Mouse (Mus musculus): ENCODE measurements around the gene Vangl2. TPM values are rescaled to one million over a fixed set of nuclear protein-coding genes. Genes with fewer than 3 reads are reported as not detected.

The Vangl2 gene
- polyA plus RNA-seq, 1 experiment from 2014 or later: 0.78 TPM

DNA sequence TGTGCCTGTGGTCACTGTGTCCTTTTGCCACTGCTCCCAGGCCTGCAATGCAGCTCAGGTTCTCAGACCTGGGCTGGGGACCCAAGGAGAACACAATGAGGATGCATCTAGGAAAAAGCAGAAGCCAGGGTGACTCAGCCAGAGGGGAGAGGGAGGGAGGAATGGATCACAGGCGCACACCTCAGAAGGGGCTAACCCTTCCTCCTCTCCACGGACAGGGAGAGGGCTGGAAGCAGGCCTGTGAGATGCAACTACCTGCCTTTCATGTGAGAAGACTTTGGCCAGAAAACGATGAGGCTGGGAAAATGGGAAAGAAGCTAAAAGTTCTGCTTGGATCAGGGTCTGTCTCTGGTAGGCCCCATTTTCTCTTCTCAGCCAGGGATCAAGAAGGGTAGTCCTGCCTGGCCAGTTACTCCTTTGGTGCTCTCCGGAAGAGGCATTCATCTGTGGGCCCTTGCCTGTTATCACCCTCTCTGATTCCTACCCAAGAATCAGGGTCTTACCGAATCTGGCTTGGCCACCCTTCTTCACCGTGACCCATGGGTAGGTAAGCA, 10.7 kb downstream of the Vangl2 start:
- ATAC-seq (no peak), DNase-seq (no peak)
- 73% methylated on average over 6 of the region's 6 CpGs for whole genome bisulfite sequencing (ENCODE audit: insufficient replicate concordance)
- no peaks in the 10 kb centered on the region for H3K9me3 ChIP-seq (ENCODE audit: low read length)
- no peak for TF ChIP-seq CTCF (IDR thresholded peaks at IDR 0.05; ENCODE audit: low read depth)
- no peak for TF ChIP-seq EP300 (IDR thresholded peaks at IDR 0.05; ENCODE audit: low read depth)
- no peak overlapping the region for H3K4me3 ChIP-seq (ENCODE audit: low read depth, low read length)
- H3K9ac ChIP-seq (replicated peaks): no peak overlapping the region
- no peak overlapping the region for H3K27ac ChIP-seq (ENCODE audit: low read depth)
- H3K4me1 ChIP-seq (ENCODE audit: insufficient read depth): no peaks in the 10 kb centered on the region
- H3K4me2 ChIP-seq (ENCODE audit: low read depth, low read length): no peak overlapping the region
- no peaks in the 10 kb centered on the region for H3K27me3 ChIP-seq (ENCODE audit: insufficient read depth, low read length)
- H3K36me3 ChIP-seq (replicated peaks; ENCODE audit: insufficient read depth, low read length): no peaks in the 10 kb centered on the region

DNA sequence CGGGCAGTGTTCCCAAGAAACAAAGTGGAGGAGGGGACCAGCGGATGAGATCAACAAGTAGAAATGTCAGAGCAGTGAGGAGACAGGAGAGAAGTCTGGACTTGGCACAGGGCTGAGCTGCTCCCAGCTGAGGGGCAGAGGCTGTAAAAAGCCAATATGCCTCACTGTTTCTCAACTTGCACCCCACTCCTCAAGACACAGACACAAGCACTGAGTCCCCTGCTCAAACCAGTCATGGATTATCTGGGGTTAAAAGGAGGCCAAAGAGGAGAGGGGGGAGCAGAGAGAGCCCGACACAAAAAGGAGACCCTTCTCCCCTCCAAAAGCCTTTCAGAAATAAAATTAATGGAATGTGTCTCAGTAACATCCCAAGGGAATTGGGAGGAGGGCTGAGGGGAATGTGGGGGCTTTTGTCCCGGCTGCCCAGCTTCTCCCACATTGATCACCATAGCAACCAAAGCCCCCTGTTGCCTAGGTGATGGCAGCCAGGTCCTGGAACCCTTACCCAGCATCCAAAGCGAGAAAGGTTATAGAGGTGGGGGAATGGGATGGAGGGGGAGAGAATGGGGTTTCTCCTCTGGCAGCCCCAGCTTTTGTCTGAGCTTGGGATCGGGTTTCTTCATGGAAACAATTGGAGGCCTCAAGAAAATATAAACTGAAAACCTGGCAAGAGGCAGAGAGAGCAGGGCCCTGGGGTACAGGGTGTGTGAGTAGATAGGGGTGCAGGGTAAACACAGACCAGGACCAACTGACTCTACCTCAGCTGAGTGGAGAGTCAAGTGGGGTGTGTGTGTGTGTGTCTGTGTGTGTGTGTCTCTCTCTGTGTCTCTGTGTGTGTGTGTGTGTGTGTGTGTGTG, 11.4 kb downstream of the Vangl2 start:
- H3K27ac ChIP-seq (ENCODE audit: low read depth): no peak overlapping the region
- no peaks in the 10 kb centered on the region for H3K9me3 ChIP-seq (ENCODE audit: low read length)
- WGBS (ENCODE audit: insufficient replicate concordance): 71% methylated on average over 6 of the region's 6 CpGs
- no peaks in the 10 kb centered on the region for H3K27me3 ChIP-seq (ENCODE audit: insufficient read depth, low read length)
- no peaks in the 10 kb centered on the region for H3K36me3 ChIP-seq (replicated peaks; ENCODE audit: insufficient read depth, low read length)
- no peak for DNase-seq
- H3K4me3 ChIP-seq (ENCODE audit: low read depth, low read length): no peak overlapping the region
- no peak for ATAC-seq
- no peak overlapping the region for H3K9ac ChIP-seq (replicated peaks)
- no peak overlapping the region for H3K4me2 ChIP-seq (ENCODE audit: low read depth, low read length)
- TF ChIP-seq EP300 (IDR thresholded peaks at IDR 0.05; ENCODE audit: low read depth) (no peak), CTCF (IDR thresholded peaks at IDR 0.05; ENCODE audit: low read depth) (no peak)
- no peaks in the 10 kb centered on the region; the same call in 1 of the 2 replicates for H3K4me1 ChIP-seq (ENCODE audit: insufficient read depth)

DNA sequence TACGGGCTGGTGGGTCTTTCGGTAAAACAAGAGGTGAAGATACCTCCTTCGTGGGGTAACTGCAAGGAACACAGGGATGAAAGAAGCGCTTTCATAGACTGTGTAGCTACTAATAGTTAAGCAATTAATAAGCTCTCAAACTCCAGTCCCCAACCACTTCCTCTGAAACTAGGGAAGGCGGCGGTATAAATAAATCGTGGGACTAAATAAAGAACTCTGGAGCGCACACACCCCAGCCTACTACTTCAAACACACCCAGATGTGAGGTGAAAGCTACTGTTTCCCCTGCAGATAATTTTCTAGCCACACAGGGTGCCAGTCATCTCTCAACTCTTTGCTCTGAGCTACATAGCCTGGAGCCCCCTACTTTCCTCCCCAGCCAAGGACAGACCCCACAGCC, 12.2 kb downstream of the Vangl2 start:
- ATAC-seq (no peak), DNase-seq (no peak)
- Histone ChIP-seq H3K4me3 (ENCODE audit: low read depth, low read length) (no peak overlapping the region), H3K36me3 (replicated peaks; ENCODE audit: insufficient read depth, low read length) (no peaks in the 10 kb centered on the region), H3K27me3 (ENCODE audit: insufficient read depth, low read length) (no peaks in the 10 kb centered on the region), H3K9me3 (ENCODE audit: low read length) (no peaks in the 10 kb centered on the region), H3K4me1 (ENCODE audit: insufficient read depth) (no peaks in the 10 kb centered on the region; the same call in 1 of the 2 replicates), H3K4me2 (ENCODE audit: low read depth, low read length) (no peak overlapping the region), H3K27ac (ENCODE audit: low read depth) (no peak overlapping the region), H3K9ac (replicated peaks) (no peak overlapping the region)
- 49% methylated on average over 8 of the region's 8 CpGs for WGBS (ENCODE audit: insufficient replicate concordance)
- TF ChIP-seq CTCF (IDR thresholded peaks at IDR 0.05; ENCODE audit: low read depth) (no peak), EP300 (IDR thresholded peaks at IDR 0.05; ENCODE audit: low read depth) (no peak)

DNA sequence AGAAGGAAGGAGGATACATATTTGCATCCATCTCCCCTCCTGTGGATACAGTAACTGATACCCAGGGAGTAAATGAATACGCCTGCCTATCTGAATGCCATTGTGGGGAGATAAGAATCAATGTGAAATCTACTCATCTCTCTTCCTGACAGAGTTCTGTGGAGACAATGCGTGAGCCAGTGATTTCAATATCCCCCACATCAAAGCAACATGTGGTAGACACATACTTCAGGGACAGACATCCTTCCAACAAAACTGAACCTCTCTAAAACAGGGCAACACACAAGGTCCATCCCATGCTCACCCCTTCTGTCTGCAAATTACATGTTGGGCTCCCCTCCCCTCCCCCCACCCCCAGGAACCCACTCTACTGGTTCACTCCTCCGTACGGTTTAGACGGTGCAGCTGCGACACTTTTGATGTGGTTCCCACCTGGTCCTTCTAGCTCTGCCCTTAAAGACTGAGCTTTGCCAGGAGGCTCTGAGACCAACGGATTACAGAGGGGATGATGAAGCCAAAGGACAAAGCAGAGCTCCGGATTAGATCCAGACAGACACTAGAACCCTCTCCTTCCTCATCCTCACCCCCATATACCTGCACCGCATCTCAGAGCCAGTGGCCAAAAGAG, 12.8 kb downstream of the Vangl2 start:
- WGBS (ENCODE audit: insufficient replicate concordance): 75% methylated on average over 9 of the region's 9 CpGs
- H3K9ac ChIP-seq (replicated peaks): no peak overlapping the region
- ATAC-seq (no peak), DNase-seq (no peak)
- H3K36me3 ChIP-seq (replicated peaks; ENCODE audit: insufficient read depth, low read length): no peaks in the 10 kb centered on the region
- TF ChIP-seq CTCF (IDR thresholded peaks at IDR 0.05; ENCODE audit: low read depth): no peak
- TF ChIP-seq EP300 (IDR thresholded peaks at IDR 0.05; ENCODE audit: low read depth): no peak
- no peak overlapping the region for H3K27ac ChIP-seq (ENCODE audit: low read depth)
- H3K4me1 ChIP-seq (ENCODE audit: insufficient read depth): no peaks in the 10 kb centered on the region; the same call in 1 of the 2 replicates
- no peak overlapping the region for H3K4me2 ChIP-seq (ENCODE audit: low read depth, low read length)
- H3K4me3 ChIP-seq (ENCODE audit: low read depth, low read length): no peak overlapping the region
- H3K27me3 ChIP-seq (ENCODE audit: insufficient read depth, low read length): no peaks in the 10 kb centered on the region
- H3K9me3 ChIP-seq (ENCODE audit: low read length): no peaks in the 10 kb centered on the region

DNA sequence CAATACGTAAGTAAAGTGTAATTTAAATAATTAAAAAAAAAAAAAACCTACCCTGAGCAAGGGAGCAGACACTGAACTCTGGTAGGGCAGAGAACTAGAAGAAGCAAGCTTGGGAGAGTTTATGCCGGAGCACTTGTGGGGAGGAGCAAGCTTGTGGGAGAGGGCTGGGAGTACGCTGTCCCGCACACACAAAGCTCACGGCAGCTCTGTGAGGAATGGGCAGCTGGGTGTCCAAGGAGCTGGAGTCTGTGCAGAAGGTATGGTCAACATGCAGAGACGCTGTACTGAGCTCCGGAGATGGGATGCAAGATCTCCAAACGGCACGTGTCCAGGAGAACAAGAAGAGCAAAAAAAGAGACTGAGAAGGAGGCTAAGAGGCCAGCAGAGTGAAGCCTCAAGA, 13.5 kb downstream of the Vangl2 start:
- Histone ChIP-seq H3K9ac (replicated peaks) (no peak overlapping the region), H3K4me3 (ENCODE audit: low read depth, low read length) (no peak overlapping the region), H3K36me3 (replicated peaks; ENCODE audit: insufficient read depth, low read length) (no peaks in the 10 kb centered on the region), H3K4me1 (ENCODE audit: insufficient read depth) (no peaks in the 10 kb centered on the region; the same call in 1 of the 2 replicates), H3K27me3 (ENCODE audit: insufficient read depth, low read length) (no peaks in the 10 kb centered on the region), H3K9me3 (ENCODE audit: low read length) (no peaks in the 10 kb centered on the region), H3K27ac (ENCODE audit: low read depth) (no peak overlapping the region), H3K4me2 (ENCODE audit: low read depth, low read length) (no peak overlapping the region)
- ATAC-seq: no peak
- 79% methylated on average over 9 of the region's 9 CpGs for WGBS (ENCODE audit: insufficient replicate concordance)
- no peak for DNase-seq
- TF ChIP-seq EP300 (IDR thresholded peaks at IDR 0.05; ENCODE audit: low read depth): no peak
- no peak for TF ChIP-seq CTCF (IDR thresholded peaks at IDR 0.05; ENCODE audit: low read depth)

DNA sequence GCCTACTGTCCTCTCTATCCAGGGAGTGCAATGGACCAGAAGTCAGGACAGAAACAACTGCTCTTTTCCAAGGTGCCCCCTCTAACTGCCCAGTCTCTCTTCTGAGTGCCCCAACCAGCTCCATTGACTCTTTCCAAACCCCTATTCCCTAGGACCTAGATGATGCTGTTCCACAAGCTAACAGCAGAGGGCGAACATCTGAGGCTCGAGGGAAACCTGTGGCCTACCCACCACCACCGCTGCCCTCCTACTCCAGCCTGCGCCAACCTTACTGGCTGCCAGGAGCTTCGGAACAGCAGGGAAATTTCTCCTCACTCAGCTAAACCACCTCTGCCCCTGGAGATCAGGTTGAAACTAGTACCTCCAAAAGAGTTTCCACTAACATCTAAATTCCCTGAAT, 16.2 kb downstream of the Vangl2 start:
- ATAC-seq (no peak), DNase-seq (peak; percentile 64)
- TF ChIP-seq EP300 (IDR thresholded peaks at IDR 0.05; ENCODE audit: low read depth): no peak
- peak; percentile 79 for TF ChIP-seq CTCF (IDR thresholded peaks at IDR 0.05; ENCODE audit: low read depth)
- H3K4me2 ChIP-seq (ENCODE audit: low read depth, low read length): no peak overlapping the region
- H3K4me1 ChIP-seq (ENCODE audit: insufficient read depth): no peaks in the 10 kb centered on the region; the same call in 1 of the 2 replicates
- no peaks in the 10 kb centered on the region for H3K27me3 ChIP-seq (ENCODE audit: insufficient read depth, low read length)
- H3K9ac ChIP-seq (replicated peaks): no peak overlapping the region
- no peaks in the 10 kb centered on the region for H3K9me3 ChIP-seq (ENCODE audit: low read length)
- no peaks in the 10 kb centered on the region for H3K36me3 ChIP-seq (replicated peaks; ENCODE audit: insufficient read depth, low read length)
- no peak overlapping the region for H3K4me3 ChIP-seq (ENCODE audit: low read depth, low read length)
- 25% methylated on average over 5 of the region's 5 CpGs for WGBS (ENCODE audit: insufficient replicate concordance)
- H3K27ac ChIP-seq (ENCODE audit: low read depth): no peak overlapping the region
